Mouse (Mus musculus) Patski (cell line): Measurements from ENCODE around the gene Maml2. TPM values are rescaled to one million over a fixed set of nuclear protein-coding genes. Genes with fewer than 3 reads are reported as not detected.
A peak's percentile ranks its signal among the peaks of the same experiment; 100 is the strongest.

Experiments
- ATAC-seq: fragments of 100-300 bp; one replicate; pipeline ENCODE4 v1.8.0; 2021
- CTCF ChIA-PET: fragments of 350-600 bp; sonication (Branson Sonifier 250); formaldehyde crosslinking; loops from one replicate; lab custom pipeline; 2022; ENCODE audit warnings: inconsistent platforms; lab: Charles Lee
- POLR2A ChIA-PET: fragments of 350-600 bp; sonication (Branson Sonifier 250); formaldehyde crosslinking; loops from one replicate; lab custom pipeline; 2022; ENCODE audit warnings: antibody characterized with exemption, inconsistent platforms; lab: Charles Lee
- DNase-seq: peaks from one replicate; pipeline ENCODE4 v3.0.0-alpha.2; 2011; ENCODE audit warnings: low read depth, low spot score
- H3K27me3 ChIP-seq: fragments of 371-371 bp; one replicate; pipeline ENCODE4 v1.5.1; 2021
- CTCF ChIP-seq: fragments of 100-300 bp; IDR thresholded peaks from one replicate; pipeline ENCODE4 v1.5.1; 2021
- in situ Hi-C: fragments of 300-500 bp; cut with MboI; formaldehyde crosslinking; loops from 3 replicates; pipeline ENCODE4 v1.11.1; 2018; ENCODE audit warnings: low pct_unique_long_range_greater_than_20kb, mixed read lengths
- polyA plus RNA-seq: library from polyadenylated mRNA; unstranded; gene quantifications from one replicate; pipeline ENCODE4 v1.2.3, GENCODE M21; 2021

Maml2 gene
- polyA plus RNA-seq, 1 experiment from 2014 or later: 10.5 TPM

DNA sequence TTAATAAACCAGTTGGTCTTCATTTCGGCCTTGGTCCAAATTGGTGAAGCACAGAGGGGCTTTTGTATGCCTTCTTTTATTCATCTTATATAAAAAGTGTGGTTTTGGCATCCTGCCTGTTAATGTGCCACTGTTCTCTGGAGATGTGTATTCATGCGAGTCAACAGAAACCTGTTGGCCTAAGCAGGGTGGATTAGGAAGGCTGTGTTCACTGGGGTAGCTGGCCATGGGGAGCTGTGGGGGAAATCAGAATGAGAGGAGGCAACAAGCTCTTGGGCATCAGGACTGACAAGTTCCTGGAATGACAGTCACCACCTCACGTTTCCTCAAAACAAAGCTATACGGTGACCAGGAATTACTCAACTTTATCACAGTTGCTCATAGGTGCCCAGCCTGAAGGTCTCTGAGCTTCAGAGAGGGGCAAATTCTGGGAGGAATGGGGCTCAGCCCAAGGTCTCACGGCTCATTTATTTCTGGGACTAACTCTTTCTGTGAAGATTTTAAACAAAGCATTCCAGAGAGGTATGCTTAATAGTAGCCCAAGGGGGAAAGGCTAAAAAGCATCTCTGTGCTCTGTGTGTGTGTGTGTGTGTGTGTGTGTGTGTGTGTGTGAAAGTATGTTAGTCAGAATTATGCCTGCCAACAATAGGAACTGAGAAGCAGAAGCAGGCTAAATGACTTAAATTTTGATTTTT is 228.0 kb downstream of the Maml2 start:
- CTCF ChIA-PET: interaction anchor here (1.0 to 2.1 kb wide), 7 partner anchors 9 to 225 kb away, joined by 3 to 7 read pairs (median 4); no protein-coding TSS in a partner anchor
- ATAC-seq: peak; percentile 84
- TF ChIP-seq CTCF: no peak
- in situ Hi-C loops: no loop called here
- POLR2A ChIA-PET: no interaction called here
- no peaks in the 10 kb centered on the region for H3K27me3 ChIP-seq
- DNase-seq: no peak

DNA sequence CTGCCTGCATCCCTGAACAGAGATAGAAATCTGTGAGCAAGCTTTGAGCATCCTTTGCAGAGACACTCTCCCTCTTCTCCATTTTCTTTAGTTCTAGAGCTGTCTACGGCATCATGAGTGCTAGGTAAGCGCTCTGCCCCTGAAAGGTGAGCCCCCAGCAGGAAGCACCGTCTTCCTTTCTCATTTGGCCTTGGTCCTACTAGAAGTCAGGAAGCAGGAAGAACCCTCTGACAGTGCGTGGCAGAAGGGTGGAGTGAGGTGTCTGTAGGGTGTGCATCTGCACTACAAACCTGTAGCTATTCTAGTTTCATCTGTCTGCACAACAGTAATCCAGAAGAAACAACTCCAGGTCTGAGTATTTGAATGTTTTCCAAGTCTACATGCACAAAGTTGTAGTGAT is 232.8 kb downstream of the Maml2 start:
- no peak for TF ChIP-seq CTCF
- POLR2A ChIA-PET: no interaction called here
- CTCF ChIA-PET: interaction anchor here (0.8 kb wide), 1 partner anchor 13 kb away, joined by 3 read pairs; no protein-coding TSS in a partner anchor
- no peak for DNase-seq
- H3K27me3 ChIP-seq: no peaks in the 10 kb centered on the region
- ATAC-seq: no peak
- in situ Hi-C loops: no loop called here

GRCm38 (mm10) chr9:13533076-13533707 is 235.4 kb downstream of the Maml2 start:
- no peak for DNase-seq
- H3K27me3 ChIP-seq: no peaks in the 10 kb centered on the region
- ChIA-PET CTCF (interaction anchor here (0.6 to 1.0 kb wide), 3 partner anchors 14 to 290 kb away, joined by 3 read pairs; no protein-coding TSS in a partner anchor), POLR2A (no interaction called here)
- in situ Hi-C loops: no loop called here
- ATAC-seq: peak; percentile 90
- no peak for TF ChIP-seq CTCF

- CTCF ChIA-PET: no interaction called here
- no peak for ATAC-seq
- POLR2A ChIA-PET: no interaction called here
- in situ Hi-C loops: no loop called here
- DNase-seq: no peak
- no peak for TF ChIP-seq CTCF
- H3K27me3 ChIP-seq: no peaks in the 10 kb centered on the region
These were observed 238.0 kb downstream of the Maml2 start for GRCm38 (mm10) chr9:13535803-13536202.

GRCm38 (mm10) chr9:13536419-13537261 is 238.9 kb downstream of the Maml2 start:
- CTCF ChIA-PET: interaction anchor here (2.5 kb wide), 1 partner anchor 240 kb away, joined by 9 read pairs; the partner anchor contains the start of gene Maml2
- no peak for TF ChIP-seq CTCF
- DNase-seq (no peak), ATAC-seq (no peak)
- no peaks in the 10 kb centered on the region for H3K27me3 ChIP-seq
- in situ Hi-C loops: no loop called here
- POLR2A ChIA-PET: no interaction called here

- ChIA-PET CTCF (interaction anchor here (2.5 kb wide), 1 partner anchor 241 kb away, joined by 9 read pairs; the partner anchor contains the start of gene Maml2), POLR2A (no interaction called here)
- ATAC-seq (no peak), DNase-seq (no peak)
- H3K27me3 ChIP-seq: no peaks in the 10 kb centered on the region
- in situ Hi-C loops: no loop called here
- TF ChIP-seq CTCF: no peak
These were observed 240.4 kb downstream of the Maml2 start for GRCm38 (mm10) chr9:13538200-13538599.

GRCm38 (mm10) chr9:13539535-13539934 is 241.8 kb downstream of the Maml2 start:
- no peaks in the 10 kb centered on the region for H3K27me3 ChIP-seq
- no peak for ATAC-seq
- TF ChIP-seq CTCF: no peak
- POLR2A ChIA-PET: interaction anchor here (0.5 kb wide), 1 partner anchor 91 kb away, joined by 4 read pairs; no protein-coding TSS in a partner anchor
- in situ Hi-C loops: no loop called here
- DNase-seq: no peak
- CTCF ChIA-PET: interaction anchor here (1.2 kb wide), 1 partner anchor 10 kb away, joined by 3 read pairs; no protein-coding TSS in a partner anchor

DNA sequence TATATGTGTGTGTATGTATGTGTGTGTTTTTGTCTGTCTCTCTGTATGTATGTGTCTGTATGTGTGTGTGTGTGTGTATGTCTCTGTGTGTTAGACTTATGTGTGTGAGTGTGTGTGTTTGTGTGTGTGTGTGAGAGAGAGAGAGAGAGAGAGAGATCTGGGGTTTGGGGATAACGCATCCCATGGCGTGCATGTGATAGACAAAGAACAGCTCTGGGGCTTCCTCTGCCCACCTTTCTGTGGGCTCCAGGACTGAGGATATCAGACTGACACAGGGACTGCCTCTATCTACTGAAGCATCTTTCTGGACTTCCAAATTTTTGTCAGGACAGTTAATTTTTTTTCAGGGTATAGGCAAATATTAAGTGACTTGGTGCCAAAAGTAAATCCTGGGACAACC is 242.5 kb downstream of the Maml2 start:
- POLR2A ChIA-PET: interaction anchor here (0.7 kb wide), 1 partner anchor 59 kb away, joined by 3 read pairs; no protein-coding TSS in a partner anchor
- in situ Hi-C loops: no loop called here
- DNase-seq (no peak), ATAC-seq (no peak)
- no peaks in the 10 kb centered on the region for H3K27me3 ChIP-seq
- CTCF ChIA-PET: interaction anchor here (1.1 kb wide), 1 partner anchor 18 kb away, joined by 4 read pairs; no protein-coding TSS in a partner anchor
- no peak for TF ChIP-seq CTCF

DNA sequence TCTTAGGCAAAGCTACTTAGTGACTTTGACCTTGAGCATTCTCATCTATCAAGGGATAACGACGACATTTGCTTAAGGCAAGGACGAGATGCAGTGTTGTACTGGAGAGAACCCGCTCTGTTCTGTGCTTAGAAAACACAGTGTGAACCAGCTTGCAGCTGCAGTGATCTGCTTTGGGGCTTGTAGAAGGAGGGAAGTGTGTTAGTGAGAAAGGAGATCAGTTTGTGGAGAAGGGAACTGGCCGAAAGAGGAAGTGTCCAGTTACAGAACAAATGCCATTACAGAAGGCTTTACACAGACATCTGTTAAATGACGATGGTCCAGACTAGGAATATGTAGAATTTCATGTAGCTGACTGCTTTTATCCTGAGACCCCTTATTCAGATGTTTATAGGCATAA is 243.0 kb downstream of the Maml2 start:
- CTCF ChIA-PET: interaction anchor here (0.7 to 1.1 kb wide), 2 partner anchors 17 to 68 kb away, joined by 3 to 4 read pairs; no protein-coding TSS in a partner anchor
- no peaks in the 10 kb centered on the region for H3K27me3 ChIP-seq
- TF ChIP-seq CTCF: no peak
- DNase-seq (no peak), ATAC-seq (no peak)
- in situ Hi-C loops: no loop called here
- POLR2A ChIA-PET: interaction anchor here (0.7 kb wide), 1 partner anchor 58 kb away, joined by 3 read pairs; no protein-coding TSS in a partner anchor

- ATAC-seq: no peak
- ChIA-PET CTCF (interaction anchor here (0.6 to 1.8 kb wide), 2 partner anchors 13 to 111 kb away, joined by 3 to 4 read pairs; no protein-coding TSS in a partner anchor), POLR2A (interaction anchor here (1.2 kb wide), 1 partner anchor 16 kb away, joined by 3 read pairs; no protein-coding TSS in a partner anchor)
- TF ChIP-seq CTCF: no peak
- H3K27me3 ChIP-seq: no peaks in the 10 kb centered on the region
- in situ Hi-C loops: no loop called here
- DNase-seq: no peak
These were observed 245.4 kb downstream of the Maml2 start for GRCm38 (mm10) chr9:13543167-13543566.
